Mouse (Mus musculus): Measurements from ENCODE around the gene Mapk13. TPM values are rescaled to one million over a fixed set of nuclear protein-coding genes. Genes with fewer than 3 reads are reported as not detected.
"Not testable (repeated sequence)": the region's sequence is repeated elsewhere in the genome, so short reads cannot be mapped to it uniquely, and the experiment has no call there.

Gene Mapk13
- polyA plus RNA-seq, 1 experiment = not detected

- Histone ChIP-seq H3K27ac (ENCODE audit: insufficient read depth, low read depth, low read length) (no peak overlapping the region), H3K4me3 (ENCODE audit: insufficient read depth, low read length) (no peak overlapping the region), H3K4me1 (ENCODE audit: control insufficient read depth, insufficient read depth, low read length) (peaks cover 10% of the 10 kb centered on the region)
- TF ChIP-seq POLR2A (IDR thresholded peaks at IDR 0.05; ENCODE audit: borderline replicate concordance, low read depth, low read length) (no peak), CTCF (IDR thresholded peaks at IDR 0.05; ENCODE audit: low read depth, low read length) (no peak)
These were observed 39.6 kb downstream of the Mapk13 start for GRCm38 (mm10) chr17:28808714-28809113.

GRCm38 (mm10) chr17:28809175-28809831, 40.2 kb downstream of the Mapk13 start:
- TF ChIP-seq POLR2A (IDR thresholded peaks at IDR 0.05; ENCODE audit: borderline replicate concordance, low read depth, low read length) = no peak
- no peak for TF ChIP-seq CTCF (IDR thresholded peaks at IDR 0.05; ENCODE audit: low read depth, low read length)
- H3K4me3 ChIP-seq (ENCODE audit: insufficient read depth, low read length) = no peak overlapping the region
- no peak overlapping the region for H3K27ac ChIP-seq (ENCODE audit: insufficient read depth, low read depth, low read length)
- peaks cover 10% of the 10 kb centered on the region for H3K4me1 ChIP-seq (ENCODE audit: control insufficient read depth, insufficient read depth, low read length)

GRCm38 (mm10) chr17:28812345-28812744, 43.2 kb downstream of the Mapk13 start:
- Histone ChIP-seq H3K27ac (ENCODE audit: insufficient read depth, low read depth, low read length) (no peak overlapping the region), H3K4me1 (ENCODE audit: control insufficient read depth, insufficient read depth, low read length) (peaks cover 10% of the 10 kb centered on the region), H3K4me3 (ENCODE audit: insufficient read depth, low read length) (no peak overlapping the region)
- TF ChIP-seq POLR2A (IDR thresholded peaks at IDR 0.05; ENCODE audit: borderline replicate concordance, low read depth, low read length) = no peak
- no peak for TF ChIP-seq CTCF (IDR thresholded peaks at IDR 0.05; ENCODE audit: low read depth, low read length)

GRCm38 (mm10) chr17:28814529-28815097, 45.5 kb downstream of the Mapk13 start:
- TF ChIP-seq CTCF (IDR thresholded peaks at IDR 0.05; ENCODE audit: low read depth, low read length) (no peak), POLR2A (IDR thresholded peaks at IDR 0.05; ENCODE audit: borderline replicate concordance, low read depth, low read length) (no peak)
- Histone ChIP-seq H3K4me3 (ENCODE audit: insufficient read depth, low read length) (no peak overlapping the region), H3K4me1 (ENCODE audit: control insufficient read depth, insufficient read depth, low read length) (peaks cover 4% of the 10 kb centered on the region), H3K27ac (ENCODE audit: insufficient read depth, low read depth, low read length) (no peak overlapping the region)

GRCm38 (mm10) chr17:28815384-28816004, 46.4 kb downstream of the Mapk13 start:
- no peak for TF ChIP-seq POLR2A (IDR thresholded peaks at IDR 0.05; ENCODE audit: borderline replicate concordance, low read depth, low read length)
- TF ChIP-seq CTCF (IDR thresholded peaks at IDR 0.05; ENCODE audit: low read depth, low read length) = no peak
- no peak overlapping the region for H3K27ac ChIP-seq (ENCODE audit: insufficient read depth, low read depth, low read length)
- no peak overlapping the region for H3K4me3 ChIP-seq (ENCODE audit: insufficient read depth, low read length)
- no peaks in the 10 kb centered on the region for H3K4me1 ChIP-seq (ENCODE audit: control insufficient read depth, insufficient read depth, low read length)

GRCm38 (mm10) chr17:28816326-28816725, 47.2 kb downstream of the Mapk13 start:
- not testable (repeated sequence) for H3K4me1 ChIP-seq (ENCODE audit: control insufficient read depth, insufficient read depth, low read length); H3K27ac ChIP-seq (ENCODE audit: insufficient read depth, low read depth, low read length); H3K4me3 ChIP-seq (ENCODE audit: insufficient read depth, low read length)

GRCm38 (mm10) chr17:28816875-28817811, 48.0 kb downstream of the Mapk13 start:
- Histone ChIP-seq H3K27ac (ENCODE audit: insufficient read depth, low read depth, low read length) (no peak overlapping the region), H3K4me1 (ENCODE audit: control insufficient read depth, insufficient read depth, low read length) (no peaks in the 10 kb centered on the region), H3K4me3 (ENCODE audit: insufficient read depth, low read length) (no peak overlapping the region)
- no peak for TF ChIP-seq CTCF (IDR thresholded peaks at IDR 0.05; ENCODE audit: low read depth, low read length)
- no peak for TF ChIP-seq POLR2A (IDR thresholded peaks at IDR 0.05; ENCODE audit: borderline replicate concordance, low read depth, low read length)

- no peak overlapping the region for H3K27ac ChIP-seq (ENCODE audit: insufficient read depth, low read depth, low read length)
- no peak for TF ChIP-seq CTCF (IDR thresholded peaks at IDR 0.05; ENCODE audit: low read depth, low read length)
- TF ChIP-seq POLR2A (IDR thresholded peaks at IDR 0.05; ENCODE audit: borderline replicate concordance, low read depth, low read length) = no peak
- H3K4me1 ChIP-seq (ENCODE audit: control insufficient read depth, insufficient read depth, low read length) = no peaks in the 10 kb centered on the region
These were observed 51.1 kb downstream of the Mapk13 start for GRCm38 (mm10) chr17:28820189-28820588.

GRCm38 (mm10) chr17:28823004-28823745, 54.1 kb downstream of the Mapk13 start:
- Histone ChIP-seq H3K4me3 (ENCODE audit: insufficient read depth, low read length) (no peak overlapping the region), H3K4me1 (ENCODE audit: control insufficient read depth, insufficient read depth, low read length) (no peaks in the 10 kb centered on the region), H3K27ac (ENCODE audit: insufficient read depth, low read depth, low read length) (no peak overlapping the region)
- TF ChIP-seq POLR2A (IDR thresholded peaks at IDR 0.05; ENCODE audit: borderline replicate concordance, low read depth, low read length) (no peak), CTCF (IDR thresholded peaks at IDR 0.05; ENCODE audit: low read depth, low read length) (no peak)

More at GRCm38 (mm10) chr17:28820189-28820588, 51.1 kb downstream of the Mapk13 start:
- no peak overlapping the region for H3K4me3 ChIP-seq (ENCODE audit: insufficient read depth, low read length)
